Mouse (Mus musculus) midbrain, embryonic 13.5 days (tissue): ENCODE results near the gene Ier2. TPM values are rescaled to one million over a fixed set of nuclear protein-coding genes. Genes with fewer than 3 reads are reported as not detected.

Experiments
- ATAC-seq: fragments of 200-750 bp; cut with Nextera tagmentation; 2 replicates; pipeline ENCODE4 v1.8.0; 2017; ENCODE audit warnings: mild to moderate bottlenecking, moderate TSS enrichment, moderate library complexity
- H3K27ac ChIP-seq: fragments of 300-500 bp; sonication (generic); 2 replicates; pipeline ENCODE4 v1.5.1; 2015; ENCODE audit warnings: inconsistent platforms, mild to moderate bottlenecking, moderate library complexity
- H3K27me3 ChIP-seq: fragments of 300-500 bp; sonication (generic); 2 replicates; pipeline ENCODE4 v1.6.1; 2015; ENCODE audit warnings: mild to moderate bottlenecking, inconsistent platforms
- H3K36me3 ChIP-seq: fragments of 300-500 bp; sonication (generic); 2 replicates; pipeline ENCODE4 v1.6.1; 2015; ENCODE audit warnings: mild to moderate bottlenecking, inconsistent platforms
- H3K4me1 ChIP-seq: fragments of 300-500 bp; sonication (generic); replicated peaks from 2 replicates; pipeline ENCODE4 v1.6.1; 2015; ENCODE audit warnings: inconsistent platforms
- H3K4me2 ChIP-seq: fragments of 300-500 bp; sonication (generic); replicated peaks from 2 replicates; pipeline ENCODE4 v1.6.1; 2015; ENCODE audit warnings: moderate library complexity, mild to moderate bottlenecking, inconsistent platforms
- H3K4me3 ChIP-seq: fragments of 300-500 bp; sonication (generic); replicated peaks from 2 replicates; pipeline ENCODE4 v1.5.1; 2015; ENCODE audit warnings: mild to moderate bottlenecking, inconsistent platforms
- H3K9ac ChIP-seq: fragments of 300-500 bp; sonication (generic); replicated peaks from 2 replicates; pipeline ENCODE4 v1.6.1; 2015; ENCODE audit warnings: mild to moderate bottlenecking, inconsistent platforms
- H3K9me3 ChIP-seq: fragments of 300-500 bp; sonication (generic); 2 replicates; pipeline ENCODE4 v1.6.1; 2016; ENCODE audit warnings: mild to moderate bottlenecking, inconsistent platforms
- WGBS: fragments of 180-500 bp; shearing (Covaris S2); methylation state at CpG from one replicate; pipeline ENCODE4 v1.1.7; 2015; 5-methylcytosine and 5-hydroxymethylcytosine counted together
- polyA plus RNA-seq: library from polyadenylated mRNA; unstranded; fragments of >200 nt; fragmentation: Nextera tagmentation; extraction: Ambion mirVana; gene quantifications from 2 replicates; pipeline ENCODE4 v1.2.1, GENCODE M21; 2015

The Ier2 gene
- polyA plus RNA-seq, 1 experiment from 2014 or later: 26.3 TPM

DNA sequence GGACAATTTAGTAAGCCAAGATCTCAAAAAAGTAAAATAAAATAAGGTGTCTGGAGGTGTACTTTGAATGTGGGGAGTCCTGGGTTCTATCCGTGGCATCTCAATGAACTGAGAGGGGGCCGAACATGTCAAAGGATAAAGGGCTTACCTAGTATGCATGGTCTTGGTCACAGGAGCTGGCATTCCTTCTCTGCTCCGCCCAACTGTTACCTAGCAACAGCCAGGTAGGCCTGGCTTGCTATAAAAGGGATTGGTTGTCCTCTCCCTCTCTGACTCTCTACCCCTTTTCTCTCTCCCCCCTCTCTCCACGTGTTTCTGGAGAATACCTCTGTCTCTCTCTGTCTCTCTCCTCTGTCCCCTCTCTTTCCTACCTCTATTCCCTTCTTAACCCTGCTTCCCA is 5.0 kb downstream of the Ier2 start:
- no peak overlapping the region for H3K4me3 ChIP-seq
- no peak for ATAC-seq
- H3K36me3 ChIP-seq: no peaks in the 10 kb centered on the region
- peaks cover 55% of the 10 kb centered on the region for H3K4me1 ChIP-seq
- peaks cover 11% of the 10 kb centered on the region; the same call in 1 of the 2 replicates for H3K27me3 ChIP-seq
- WGBS: 48% methylated on average over 4 of the region's 4 CpGs
- no peak overlapping the region for H3K9ac ChIP-seq
- H3K9me3 ChIP-seq: no peaks in the 10 kb centered on the region
- no peak overlapping the region for H3K27ac ChIP-seq
- no peak overlapping the region for H3K4me2 ChIP-seq

GRCm38 (mm10) chr8:84657203-84657602 is 5.4 kb downstream of the Ier2 start:
- no peak overlapping the region for H3K4me3 ChIP-seq
- peak overlapping the region; percentile 54; the same call in 1 of the 2 replicates for H3K4me2 ChIP-seq
- no peaks in the 10 kb centered on the region for H3K9me3 ChIP-seq
- H3K9ac ChIP-seq: no peak overlapping the region
- no peaks in the 10 kb centered on the region for H3K36me3 ChIP-seq
- no peak for ATAC-seq
- H3K4me1 ChIP-seq: peaks cover 53% of the 10 kb centered on the region
- H3K27me3 ChIP-seq: peaks cover 11% of the 10 kb centered on the region; the same call in 1 of the 2 replicates
- H3K27ac ChIP-seq: no peak overlapping the region; the same call in 1 of the 2 replicates

DNA sequence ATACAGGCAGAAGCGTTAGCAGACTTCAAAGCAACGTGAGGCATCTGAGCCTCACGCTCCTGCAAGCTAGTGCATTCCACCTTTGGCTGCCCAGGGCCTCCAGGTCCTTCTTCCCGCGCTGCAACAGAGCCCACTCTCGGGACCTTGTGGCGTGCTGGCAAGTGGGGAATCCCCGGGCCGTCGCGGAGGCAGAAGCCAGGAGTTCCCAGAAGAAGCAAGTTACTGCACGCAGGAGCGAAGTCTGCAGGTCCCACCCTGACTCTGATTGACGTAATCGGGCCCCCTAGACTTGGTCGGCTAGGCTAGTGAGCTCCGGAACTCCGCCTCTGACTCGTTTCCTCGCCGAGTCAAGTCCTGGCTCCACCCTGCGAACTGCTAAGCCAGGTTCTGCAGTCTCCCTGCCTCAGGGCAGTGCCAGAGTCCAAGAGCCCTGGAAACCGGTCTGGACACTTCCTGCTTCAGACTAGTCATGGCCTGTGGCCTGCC is 6.0 kb downstream of the Ier2 start:
- 2% methylated on average over 23 of the region's 23 CpGs for WGBS
- Histone ChIP-seq H3K27me3 (peaks cover 11% of the 10 kb centered on the region; the same call in 1 of the 2 replicates), H3K9ac (peak overlapping the region; percentile 50), H3K9me3 (no peaks in the 10 kb centered on the region), H3K4me1 (peaks cover 48% of the 10 kb centered on the region), H3K4me3 (peak overlapping the region; percentile 27), H3K36me3 (no peaks in the 10 kb centered on the region), H3K27ac (peak overlapping the region; percentile 59; the same call in 1 of the 2 replicates), H3K4me2 (peak overlapping the region; percentile 54)
- ATAC-seq: no peak

- H3K9ac ChIP-seq: peak overlapping the region; percentile 50
- H3K9me3 ChIP-seq: no peaks in the 10 kb centered on the region
- peak overlapping the region; percentile 59 for H3K27ac ChIP-seq
- peaks cover 42% of the 10 kb centered on the region for H3K4me1 ChIP-seq
- H3K4me3 ChIP-seq: peak overlapping the region; percentile 27
- no peaks in the 10 kb centered on the region for H3K36me3 ChIP-seq
- peak; percentile 49 for ATAC-seq
- peak overlapping the region; percentile 54 for H3K4me2 ChIP-seq
- under 1% methylated on average over 10 of the region's 10 CpGs for WGBS
- H3K27me3 ChIP-seq: peaks cover 11% of the 10 kb centered on the region; the same call in 1 of the 2 replicates
Measured at GRCm38 (mm10) chr8:84656191-84656525, 6.5 kb downstream of the Ier2 start.

DNA sequence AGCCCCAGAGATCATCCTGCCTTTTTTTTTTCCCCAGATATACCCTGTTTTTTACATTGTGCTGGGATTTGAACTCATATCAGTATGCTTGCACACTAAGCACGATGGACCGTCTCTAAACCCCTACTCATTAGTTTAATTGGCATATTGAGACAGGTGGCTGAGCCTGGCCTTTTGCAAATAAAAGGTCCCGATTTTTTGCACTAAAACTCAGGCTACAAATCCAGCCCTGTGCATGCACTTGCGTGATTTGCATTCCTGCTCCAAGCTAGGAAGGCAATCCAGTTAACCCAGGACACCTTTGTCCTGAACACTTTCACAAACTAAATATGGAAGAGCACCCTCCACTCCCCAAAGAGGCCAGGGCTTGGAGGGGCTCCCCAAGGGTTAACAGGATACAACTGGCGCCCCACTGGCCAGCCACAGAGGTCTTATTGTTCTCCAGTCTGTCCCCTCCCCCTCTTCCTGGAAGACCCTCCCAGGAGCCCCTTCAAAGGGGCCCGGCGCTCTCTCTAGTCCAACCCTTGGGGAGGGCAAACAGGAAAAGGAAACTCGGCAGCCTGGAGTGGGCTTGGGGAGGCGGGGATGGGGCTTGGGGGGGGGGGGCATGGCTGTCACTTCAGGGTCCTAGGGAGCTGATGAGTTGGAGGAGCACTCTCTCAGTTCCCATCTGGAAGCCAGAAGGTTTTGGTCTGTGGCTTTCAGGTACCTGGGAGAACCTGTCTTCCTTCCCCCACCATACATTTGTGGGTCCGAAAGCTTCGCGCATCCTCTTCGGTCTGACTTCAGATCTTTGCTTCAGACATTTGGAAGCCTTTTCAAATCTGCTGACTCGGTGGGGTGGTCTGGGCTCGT is 7.1 kb downstream of the Ier2 start:
- ATAC-seq: peak; percentile 82
- peak overlapping the region; percentile 54 for H3K4me2 ChIP-seq
- H3K4me3 ChIP-seq: peak overlapping the region; percentile 27
- peaks cover 11% of the 10 kb centered on the region; the same call in 1 of the 2 replicates for H3K27me3 ChIP-seq
- WGBS: under 1% methylated on average over 14 of the region's 15 CpGs
- H3K27ac ChIP-seq: peak overlapping the region; percentile 59
- no peaks in the 10 kb centered on the region for H3K9me3 ChIP-seq
- peak overlapping the region; percentile 50 for H3K9ac ChIP-seq
- no peaks in the 10 kb centered on the region for H3K36me3 ChIP-seq
- H3K4me1 ChIP-seq: peaks cover 36% of the 10 kb centered on the region

- H3K36me3 ChIP-seq: no peaks in the 10 kb centered on the region
- H3K27me3 ChIP-seq: peaks cover 11% of the 10 kb centered on the region; the same call in 1 of the 2 replicates
- 40% methylated on average over 4 of the region's 4 CpGs for WGBS
- H3K4me2 ChIP-seq: no peak overlapping the region
- H3K27ac ChIP-seq: peak overlapping the region; percentile 59; the same call in 1 of the 2 replicates
- no peak overlapping the region for H3K9ac ChIP-seq
- H3K4me3 ChIP-seq: no peak overlapping the region
- peaks cover 29% of the 10 kb centered on the region for H3K4me1 ChIP-seq
- H3K9me3 ChIP-seq: no peaks in the 10 kb centered on the region
- ATAC-seq: no peak
Measured at GRCm38 (mm10) chr8:84654597-84654996, 8.1 kb downstream of the Ier2 start.

GRCm38 (mm10) chr8:84653092-84653631 is 9.5 kb downstream of the Ier2 start:
- Histone ChIP-seq H3K4me1 (peaks cover 28% of the 10 kb centered on the region), H3K27ac (no peak overlapping the region), H3K36me3 (no peaks in the 10 kb centered on the region), H3K27me3 (0 out of 2 replicates have a peak, but pooled peaks cover 3% of the 10 kb centered on the region), H3K4me2 (no peak overlapping the region), H3K9ac (no peak overlapping the region), H3K9me3 (no peaks in the 10 kb centered on the region), H3K4me3 (no peak overlapping the region)
- whole genome bisulfite sequencing: 73% methylated on average over 9 of the region's 9 CpGs
- no peak for ATAC-seq

- H3K27ac ChIP-seq: peak overlapping the region; percentile 56; the same call in 1 of the 2 replicates
- H3K27me3 ChIP-seq: no peaks in the 10 kb centered on the region
- H3K4me3 ChIP-seq: no peak overlapping the region
- H3K9me3 ChIP-seq: no peaks in the 10 kb centered on the region
- H3K4me2 ChIP-seq: no peak overlapping the region
- no peak for ATAC-seq
- H3K9ac ChIP-seq: no peak overlapping the region
- 45% methylated on average over 3 of the region's 3 CpGs for WGBS
- H3K36me3 ChIP-seq: no peaks in the 10 kb centered on the region
- peaks cover 15% of the 10 kb centered on the region for H3K4me1 ChIP-seq
Measured at GRCm38 (mm10) chr8:84650213-84650612, 12.4 kb downstream of the Ier2 start.

DNA sequence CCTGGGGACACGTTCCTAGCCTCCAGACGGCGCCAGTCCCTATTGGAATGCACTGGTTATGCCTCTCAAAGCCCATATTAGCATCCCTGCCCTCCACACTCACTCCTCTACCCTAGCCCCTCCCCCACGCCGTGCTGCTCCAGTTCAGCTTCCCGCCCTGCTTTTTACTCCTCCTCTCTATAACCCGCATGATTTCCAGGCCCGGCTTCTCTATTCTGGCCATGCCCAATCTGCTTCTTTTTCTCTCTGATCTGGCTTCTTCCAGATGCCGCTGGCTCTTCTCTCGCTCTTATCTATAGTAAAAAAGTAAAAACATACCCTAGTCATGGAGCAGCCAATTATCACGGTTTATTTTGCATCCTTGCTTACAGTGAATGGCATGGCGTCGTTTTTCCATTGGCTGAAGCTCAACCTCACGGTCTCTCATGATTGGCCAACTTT is 15.2 kb downstream of the Ier2 start:
- H3K36me3 ChIP-seq: no peaks in the 10 kb centered on the region
- H3K27ac ChIP-seq: peak overlapping the region; percentile 10; the same call in 1 of the 2 replicates
- peak overlapping the region; percentile 22 for H3K4me3 ChIP-seq
- peak overlapping the region; percentile 51 for H3K4me2 ChIP-seq
- H3K27me3 ChIP-seq: no peaks in the 10 kb centered on the region
- peak; percentile 80 for ATAC-seq
- H3K9ac ChIP-seq: no peak overlapping the region
- WGBS: 2% methylated on average over 14 of the region's 14 CpGs
- H3K9me3 ChIP-seq: no peaks in the 10 kb centered on the region
- peaks cover 10% of the 10 kb centered on the region for H3K4me1 ChIP-seq

GRCm38 (mm10) chr8:84646800-84647199 is 15.9 kb downstream of the Ier2 start:
- no peaks in the 10 kb centered on the region for H3K36me3 ChIP-seq
- H3K27me3 ChIP-seq: no peaks in the 10 kb centered on the region
- H3K4me3 ChIP-seq: no peak overlapping the region
- WGBS: 66% methylated on average over 6 of the region's 6 CpGs
- no peak overlapping the region for H3K27ac ChIP-seq
- peak overlapping the region; percentile 51; the same call in 1 of the 2 replicates for H3K4me2 ChIP-seq
- H3K4me1 ChIP-seq: peaks cover 10% of the 10 kb centered on the region
- H3K9ac ChIP-seq: no peak overlapping the region
- no peaks in the 10 kb centered on the region for H3K9me3 ChIP-seq
- no peak for ATAC-seq

DNA sequence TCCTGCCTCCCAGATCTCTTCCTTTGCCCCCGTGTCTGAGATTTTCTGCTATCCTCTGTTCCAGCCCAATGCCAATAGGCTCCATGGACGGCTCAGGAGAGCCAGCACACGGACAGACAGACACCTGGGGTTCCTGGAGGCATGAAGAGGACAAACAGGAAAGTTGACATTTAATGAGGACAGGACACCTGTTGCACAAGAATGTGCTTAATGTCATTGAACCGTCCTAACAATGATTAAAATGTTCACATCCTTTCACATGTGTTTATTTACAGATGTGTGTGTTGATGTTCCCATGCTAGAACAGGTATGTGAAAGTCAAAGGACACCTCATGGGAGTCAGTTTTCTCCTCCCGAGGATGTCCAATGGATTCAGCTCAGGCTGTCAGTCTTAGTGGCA is 19.6 kb downstream of the Ier2 start:
- no peak overlapping the region for H3K27ac ChIP-seq
- ATAC-seq: no peak
- WGBS: 81% methylated on average over 5 of the region's 5 CpGs
- H3K36me3 ChIP-seq: no peaks in the 10 kb centered on the region
- no peaks in the 10 kb centered on the region for H3K27me3 ChIP-seq
- H3K4me1 ChIP-seq: peaks cover 17% of the 10 kb centered on the region
- no peaks in the 10 kb centered on the region for H3K9me3 ChIP-seq
- no peak overlapping the region for H3K4me2 ChIP-seq
- no peak overlapping the region for H3K4me3 ChIP-seq
- no peak overlapping the region for H3K9ac ChIP-seq
